8 mouse cellular contexts compared by ENCODE assay signal in the genomic region with DNA sequence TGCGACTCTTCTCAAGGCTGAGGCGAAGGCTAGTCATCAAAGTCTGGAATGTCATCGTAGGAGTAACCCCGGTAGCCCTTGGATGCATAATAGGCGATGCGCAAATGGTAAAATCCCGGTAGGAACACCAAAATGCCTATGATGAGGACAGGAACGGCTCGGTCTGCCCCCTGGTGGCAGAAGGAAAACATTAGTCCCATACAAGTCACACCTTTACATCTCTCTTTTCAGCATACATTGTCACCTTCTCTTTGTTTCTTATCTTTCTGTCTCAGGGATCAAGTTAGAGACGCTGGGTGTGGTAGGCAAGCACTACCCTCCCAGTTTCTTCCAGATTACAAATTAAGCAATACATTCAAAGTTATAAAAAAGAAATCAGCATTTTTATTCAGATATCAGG. TPM values are rescaled to one million over a fixed set of nuclear protein-coding genes. Genes with fewer than 3 reads are reported as not detected.
DNase-seq lines count a peak whose midpoint lies in the region; ATAC-seq and TF ChIP-seq lines count a peak whose summit lies in the region.
"Not testable (repeated sequence)": the region's sequence is repeated elsewhere in the genome, so short reads cannot be mapped to it uniquely, and the experiment has no call there.

No protein-coding gene starts in this region.

- H3K36me3 ChIP-seq in MEL (ENCODE audit: control insufficient read depth in 1 of 2, insufficient read depth in 2 of 2, low read length in 2 of 2); forebrain, embryonic 11.5 days (ENCODE audit: control insufficient read depth, insufficient read depth, low read length): not testable (repeated sequence)
- H3K36me3 ChIP-seq in liver, embryonic 16.5 days (ENCODE audit: control insufficient read depth, insufficient read depth) = peaks cover 28% of the 10 kb centered on the region
- peaks cover 21% of the 10 kb centered on the region for H3K36me3 ChIP-seq in neural tube, embryonic 13.5 days

- not testable (repeated sequence) for H3K4me2 ChIP-seq in forebrain, embryonic 11.5 days (ENCODE audit: low read depth, low read length, severe bottlenecking); liver, embryonic 16.5 days (ENCODE audit: low read depth, low read length); neural tube, embryonic 13.5 days

- TF ChIP-seq RAD21 in MEL (IDR thresholded peaks at IDR 0.05; ENCODE audit: low read depth, low read length) = peak; percentile 26

- not testable (repeated sequence) for H3K4me3 ChIP-seq in MEL (ENCODE audit: control insufficient read depth in 1 of 2, insufficient read depth in 1 of 2, low read depth in 2 of 2, low read length in 2 of 2); forebrain, embryonic 11.5 days (ENCODE audit: low read depth, low read length); liver, embryonic 16.5 days (ENCODE audit: low read depth, low read length); neural tube, embryonic 13.5 days

- 28% methylated on average over 5 of the region's 10 CpGs for WGBS in forebrain, embryonic 11.5 days
- WGBS in liver, embryonic 16.5 days (ENCODE audit: insufficient replicate concordance) = 43% methylated on average over 8 of the region's 10 CpGs
- WGBS in neural tube, embryonic 13.5 days = 27% methylated on average over 10 of the region's 10 CpGs

- TF ChIP-seq CTCF in MEL (IDR thresholded peaks at IDR 0.05 in 2 of 3, conservative IDR thresholded peaks at IDR 0.05 in 1 of 3; ENCODE audit: control insufficient read depth in 1 of 3, insufficient read depth in 1 of 3, low read depth in 2 of 3, low read length in 3 of 3, poor library complexity in 1 of 3, severe bottlenecking in 1 of 3) = peak; percentile 32 to 59 (median 48)

- not testable (repeated sequence) for H3K9me3 ChIP-seq in MEL (replicated peaks; ENCODE audit: insufficient read depth, low read length); forebrain, embryonic 11.5 days (ENCODE audit: control insufficient read depth, low read length); liver, embryonic 16.5 days (replicated peaks; ENCODE audit: control insufficient read depth, low read length); neural tube, embryonic 13.5 days

- not testable (repeated sequence) for TF ChIP-seq POLR2A in MEL (IDR thresholded peaks at IDR 0.05; ENCODE audit: control insufficient read depth in 1 of 2, insufficient read depth in 1 of 2, low read depth in 1 of 2, low read length in 2 of 2, poor library complexity in 1 of 2)

- ATAC-seq in cerebellum, adult (ENCODE audit: insufficient number of reproducible peaks, low FRiP score, low TSS enrichment) = peak; percentile 56; the same call in 1 of the 2 replicates
- peak; percentile 39; the same call in 1 of the 2 replicates for ATAC-seq in forebrain, embryonic 11.5 days (replicated peaks; ENCODE audit: low FRiP score)
- ATAC-seq in liver, embryonic 16.5 days (ENCODE audit: low read depth) = 0 out of 2 replicates have a peak, but pooled peaks have one; percentile 46
- 0 out of 2 replicates have a peak, but pooled peaks have one; percentile 23 for ATAC-seq in neural tube, embryonic 13.5 days (ENCODE audit: low read depth)

- H3K27ac ChIP-seq in MEL (ENCODE audit: control insufficient read depth, low read depth, low read length); forebrain, embryonic 11.5 days (ENCODE audit: low read depth, low read length); liver, embryonic 16.5 days (ENCODE audit: low read length); neural tube, embryonic 13.5 days (replicated peaks): not testable (repeated sequence)

- not testable (repeated sequence) for H3K27me3 ChIP-seq in MEL (ENCODE audit: control insufficient read depth in 1 of 2, insufficient read depth in 2 of 2, low read length in 2 of 2); forebrain, embryonic 11.5 days (ENCODE audit: control insufficient read depth, insufficient read depth, low read length); liver, embryonic 16.5 days (ENCODE audit: control insufficient read depth, insufficient read depth, low read depth, low read length); neural tube, embryonic 13.5 days

- H3K79me2 ChIP-seq in MEL (ENCODE audit: control insufficient read depth, insufficient read depth, low read length, poor library complexity) = not testable (repeated sequence)

- H3K9ac ChIP-seq in MEL (ENCODE audit: control insufficient read depth, low read depth, low read length, poor library complexity, severe bottlenecking); forebrain, embryonic 11.5 days (ENCODE audit: low read length); liver, embryonic 16.5 days (ENCODE audit: low read depth, low read length); neural tube, embryonic 13.5 days: not testable (repeated sequence)

- not testable (repeated sequence) for H3K4me1 ChIP-seq in MEL (ENCODE audit: control insufficient read depth in 1 of 2, insufficient read depth in 2 of 2, low read length in 2 of 2); forebrain, embryonic 11.5 days (replicated peaks; ENCODE audit: control insufficient read depth, insufficient read depth, low read length); liver, embryonic 16.5 days (ENCODE audit: control insufficient read depth, low read depth, low read length); neural tube, embryonic 13.5 days (replicated peaks)

- DNase-seq in MEL (ENCODE audit: low read depth, low spot score) = peak; percentile 57
- peak; percentile 71 for DNase-seq in forebrain, embryonic 11.5 days (ENCODE audit: low spot score)
- DNase-seq in heart, postnatal 14 days = peak; percentile 70 to 77
- DNase-seq in layer of hippocampus, adult 18-20 months (ENCODE audit: low spot score in 2 of 2) = peak; percentile 36 to 75
- peak; percentile 43 for DNase-seq in thymus, postnatal 0 days (ENCODE audit: low spot score)

- TF ChIP-seq EP300 in MEL (IDR thresholded peaks at IDR 0.05; ENCODE audit: low read depth in 1 of 2, low read length in 2 of 2) = not testable (repeated sequence)

- intact Hi-C loops in heart, postnatal 14 days (cut with DNase I) = loop anchor here (5.0 kb wide), 1 partner anchor 103 kb away; no protein-coding TSS in a partner anchor

TF ChIP-seq in MEL, 35 proteins besides CTCF, POLR2A, EP300 and RAD21:
- peak; percentile 58 for TF ChIP-seq SMC3 (IDR thresholded peaks at IDR 0.05; ENCODE audit: low read depth, low read length)
- peak; percentile 29; the same call in 1 of the 2 replicates for TF ChIP-seq GATA1 (IDR thresholded peaks at IDR 0.05; ENCODE audit: low read depth, low read length)

RNA-seq across cellular contexts. Expression of a gene that starts 7.2 kb away (rescaled TPM):
- 8.3 and 9.1 TPM in 2 replicates for total RNA-seq in MEL (2012; rRNA removed)
- 10 to 100 TPM in 1 of 2 experiments, not detected in 1; 21.5 TPM for polyA plus RNA-seq in MEL (2012; ENCODE audit: insufficient read depth in 1 of 2, insufficient read length in 2 of 2, low read depth in 1 of 2, low replicate concordance in 2 of 2, missing spikeins in 1 of 2)
- polyA plus RNA-seq in forebrain, embryonic 11.5 days (2014; fragmentation: Nextera tagmentation; extraction: Ambion mirVana) = 44.5 and 48.5 TPM in 2 replicates
- total RNA-seq in heart, postnatal 14 days (2021) = 10 to 100 TPM; 20.2 to 23.7 TPM
- total RNA-seq in layer of hippocampus, adult 18-20 months (2021) = 10 to 100 TPM; 32.8 to 32.9 TPM
- 14.8 and 15.0 TPM in 2 replicates for polyA plus RNA-seq in liver, embryonic 16.5 days (2015; fragmentation: Nextera tagmentation; extraction: Ambion mirVana)
- polyA plus RNA-seq in neural tube, embryonic 13.5 days (2015; fragmentation: Nextera tagmentation; extraction: Ambion mirVana) = 51.7 and 58.1 TPM in 2 replicates
- 41.2 and 45.0 TPM in 2 replicates for polyA plus RNA-seq in thymus, postnatal 0 days (2015; fragmentation: Nextera tagmentation; extraction: Ambion mirVana)

RNA-seq across cellular contexts. Expression of a gene that starts 12.7 kb away (rescaled TPM):
- total RNA-seq in MEL (2012; rRNA removed) = 398 and 427 TPM in 2 replicates
- polyA plus RNA-seq in MEL (2012; ENCODE audit: insufficient read depth in 1 of 2, insufficient read length in 2 of 2, low read depth in 1 of 2, low replicate concordance in 2 of 2, missing spikeins in 1 of 2) = 100 to 1,000 TPM; 308 to 541 TPM
- polyA plus RNA-seq in forebrain, embryonic 11.5 days (2014; fragmentation: Nextera tagmentation; extraction: Ambion mirVana) = 422 and 431 TPM in 2 replicates
- total RNA-seq in heart, postnatal 14 days (2021) = 10 to 100 TPM; 40.2 to 57.8 TPM
- total RNA-seq in layer of hippocampus, adult 18-20 months (2021) = 10 to 100 TPM; 48.3 to 49.3 TPM
- 202 and 255 TPM in 2 replicates for polyA plus RNA-seq in liver, embryonic 16.5 days (2015; fragmentation: Nextera tagmentation; extraction: Ambion mirVana)
- polyA plus RNA-seq in neural tube, embryonic 13.5 days (2015; fragmentation: Nextera tagmentation; extraction: Ambion mirVana) = 110 and 127 TPM in 2 replicates
- polyA plus RNA-seq in thymus, postnatal 0 days (2015; fragmentation: Nextera tagmentation; extraction: Ambion mirVana) = 472 and 480 TPM in 2 replicates

RNA-seq across cellular contexts. Expression of a gene that starts 22.5 kb away (rescaled TPM):
- 8.8 and 10.3 TPM in 2 replicates for total RNA-seq in MEL (2012; rRNA removed)
- 10 to 100 TPM in 1 of 2 experiments, not detected in 1; 28.5 TPM for polyA plus RNA-seq in MEL (2012; ENCODE audit: insufficient read depth in 1 of 2, insufficient read length in 2 of 2, low read depth in 1 of 2, low replicate concordance in 2 of 2, missing spikeins in 1 of 2)
- 28.7 and 30.0 TPM in 2 replicates for polyA plus RNA-seq in forebrain, embryonic 11.5 days (2014; fragmentation: Nextera tagmentation; extraction: Ambion mirVana)
- total RNA-seq in heart, postnatal 14 days (2021) = 10 to 100 TPM; 80.1 to 91.4 TPM
- 100 to 1,000 TPM; 276 to 284 TPM for total RNA-seq in layer of hippocampus, adult 18-20 months (2021)
- 8.2 and 9.0 TPM in 2 replicates for polyA plus RNA-seq in liver, embryonic 16.5 days (2015; fragmentation: Nextera tagmentation; extraction: Ambion mirVana)
- 49.6 and 53.6 TPM in 2 replicates for polyA plus RNA-seq in neural tube, embryonic 13.5 days (2015; fragmentation: Nextera tagmentation; extraction: Ambion mirVana)
- polyA plus RNA-seq in thymus, postnatal 0 days (2015; fragmentation: Nextera tagmentation; extraction: Ambion mirVana) = 24.4 and 24.5 TPM in 2 replicates
